Mouse (Mus musculus) neural tube, embryonic 15.5 days (tissue): ENCODE measurements around the gene Gprc5c. TPM values are rescaled to one million over a fixed set of nuclear protein-coding genes. Genes with fewer than 3 reads are reported as not detected.

ENCODE experiments used
- ATAC-seq: fragments of 200-750 bp; cut with Nextera tagmentation; 2 replicates; pipeline ENCODE4 v1.8.0; 2017; ENCODE audit warnings: mild to moderate bottlenecking, moderate TSS enrichment, moderate library complexity; ENCODE audit not compliant: low FRiP score
- H3K27ac ChIP-seq: fragments of 300-500 bp; sonication (generic); replicated peaks from 2 replicates; pipeline ENCODE4 v1.5.1; 2015; ENCODE audit warnings: mild to moderate bottlenecking, inconsistent platforms
- H3K27me3 ChIP-seq: fragments of 300-500 bp; sonication (generic); replicated peaks from 2 replicates; pipeline ENCODE4 v1.6.1; 2015; ENCODE audit warnings: inconsistent platforms
- H3K36me3 ChIP-seq: fragments of 300-500 bp; sonication (generic); 2 replicates; pipeline ENCODE4 v1.6.1; 2015; ENCODE audit warnings: inconsistent platforms
- H3K4me1 ChIP-seq: fragments of 300-500 bp; sonication (generic); 2 replicates; pipeline ENCODE4 v1.6.1; 2015; ENCODE audit warnings: inconsistent platforms
- H3K4me2 ChIP-seq: fragments of 300-500 bp; sonication (generic); 2 replicates; pipeline ENCODE4 v1.6.1; 2015; ENCODE audit warnings: inconsistent platforms, mild to moderate bottlenecking, moderate library complexity
- H3K4me3 ChIP-seq: fragments of 300-500 bp; sonication (generic); replicated peaks from 2 replicates; pipeline ENCODE4 v1.5.1; 2015; ENCODE audit warnings: mild to moderate bottlenecking, inconsistent platforms
- H3K9ac ChIP-seq: fragments of 300-500 bp; sonication (generic); replicated peaks from 2 replicates; pipeline ENCODE4 v1.6.1; 2015; ENCODE audit warnings: mild to moderate bottlenecking, inconsistent platforms
- H3K9me3 ChIP-seq: fragments of 300-500 bp; sonication (generic); replicated peaks from 2 replicates; pipeline ENCODE4 v1.6.1; 2016; ENCODE audit warnings: inconsistent platforms
- WGBS: fragments of 180-500 bp; shearing (Covaris S2); methylation state at CpG from one replicate; pipeline ENCODE4 v1.1.7; 2015; ENCODE audit warnings: mixed read lengths; 5-methylcytosine and 5-hydroxymethylcytosine counted together
- polyA plus RNA-seq: library from polyadenylated mRNA; unstranded; fragments of >200 nt; fragmentation: Nextera tagmentation; extraction: Ambion mirVana; gene quantifications from 2 replicates; pipeline ENCODE4 v1.2.1, GENCODE M21; 2015

The Gprc5c gene
- polyA plus RNA-seq, 1 experiment from 2014 or later, result 8.8 TPM

- Histone ChIP-seq H3K9me3 (no peaks in the 10 kb centered on the region), H3K4me1 (peaks cover 6% of the 10 kb centered on the region; the same call in 1 of the 2 replicates), H3K4me3 (no peak overlapping the region), H3K27me3 (peaks cover 4% of the 10 kb centered on the region), H3K27ac (0 out of 2 replicates have a peak overlapping the region, but pooled peaks have one; percentile 18), H3K4me2 (no peak overlapping the region), H3K9ac (no peak overlapping the region), H3K36me3 (no peaks in the 10 kb centered on the region)
- WGBS, result 8% methylated on average over 8 of the region's 8 CpGs
- no peak for ATAC-seq
Measured at GRCm38 (mm10) chr11:114843818-114844463, 7.0 kb upstream of the Gprc5c start.

GRCm38 (mm10) chr11:114844464-114845220 is 6.3 kb upstream of the Gprc5c start:
- no peak overlapping the region for H3K27ac ChIP-seq
- peaks cover 6% of the 10 kb centered on the region; the same call in 1 of the 2 replicates for H3K4me1 ChIP-seq
- no peaks in the 10 kb centered on the region for H3K9me3 ChIP-seq
- no peak overlapping the region for H3K4me2 ChIP-seq
- H3K27me3 ChIP-seq, result peaks cover 11% of the 10 kb centered on the region
- ATAC-seq, result no peak
- WGBS, result 73% methylated on average over 7 of the region's 7 CpGs
- H3K4me3 ChIP-seq, result no peak overlapping the region
- no peaks in the 10 kb centered on the region for H3K36me3 ChIP-seq
- H3K9ac ChIP-seq, result no peak overlapping the region

GRCm38 (mm10) chr11:114846336-114846735 is 4.6 kb upstream of the Gprc5c start:
- no peak for ATAC-seq
- Histone ChIP-seq H3K9me3 (no peaks in the 10 kb centered on the region), H3K9ac (no peak overlapping the region), H3K4me2 (no peak overlapping the region), H3K4me1 (peaks cover 20% of the 10 kb centered on the region), H3K36me3 (no peaks in the 10 kb centered on the region), H3K4me3 (no peak overlapping the region), H3K27ac (no peak overlapping the region), H3K27me3 (peaks cover 27% of the 10 kb centered on the region)
- WGBS, result 70% methylated on average over 4 of the region's 4 CpGs

- 89% methylated on average over 5 of the region's 5 CpGs for WGBS
- Histone ChIP-seq H3K27ac (no peak overlapping the region), H3K27me3 (peaks cover 33% of the 10 kb centered on the region), H3K9me3 (no peaks in the 10 kb centered on the region), H3K36me3 (no peaks in the 10 kb centered on the region), H3K4me1 (peaks cover 26% of the 10 kb centered on the region), H3K9ac (no peak overlapping the region), H3K4me3 (no peak overlapping the region), H3K4me2 (no peak overlapping the region)
- no peak for ATAC-seq
Measured at GRCm38 (mm10) chr11:114847008-114847407, 3.9 kb upstream of the Gprc5c start.

GRCm38 (mm10) chr11:114849572-114849971 is 1.4 kb upstream of the Gprc5c start:
- H3K4me2 ChIP-seq, result no peak overlapping the region
- H3K4me1 ChIP-seq, result peaks cover 30% of the 10 kb centered on the region
- WGBS, result 2% methylated on average over 2 of the region's 2 CpGs
- no peak overlapping the region for H3K9ac ChIP-seq
- H3K36me3 ChIP-seq, result no peaks in the 10 kb centered on the region
- H3K27me3 ChIP-seq, result peaks cover 58% of the 10 kb centered on the region
- H3K4me3 ChIP-seq, result no peak overlapping the region
- H3K27ac ChIP-seq, result no peak overlapping the region
- no peak for ATAC-seq
- no peaks in the 10 kb centered on the region for H3K9me3 ChIP-seq

- peaks cover 59% of the 10 kb centered on the region for H3K27me3 ChIP-seq
Measured at GRCm38 (mm10) chr11:114850066-114850451, 893 bp upstream of the Gprc5c start.

GRCm38 (mm10) chr11:114851269-114851607 is 286 bp downstream of the Gprc5c start:
- H3K4me3 ChIP-seq, result peak overlapping the region; percentile 66
- peak overlapping the region; percentile 97 for H3K4me2 ChIP-seq
- H3K9ac ChIP-seq, result peak overlapping the region; percentile 45
- H3K9me3 ChIP-seq, result no peaks in the 10 kb centered on the region
- no peaks in the 10 kb centered on the region for H3K36me3 ChIP-seq
- peak overlapping the region; percentile 2; the same call in 1 of the 2 replicates for H3K27ac ChIP-seq
- H3K27me3 ChIP-seq, result peaks cover 59% of the 10 kb centered on the region
- peak; percentile 45; the same call in 1 of the 2 replicates for ATAC-seq
- under 1% methylated on average over 27 of the region's 27 CpGs for WGBS
- peaks cover 30% of the 10 kb centered on the region for H3K4me1 ChIP-seq

More at GRCm38 (mm10) chr11:114850066-114850451, 893 bp upstream of the Gprc5c start:
- no peaks in the 10 kb centered on the region for H3K9me3 ChIP-seq
- H3K27ac ChIP-seq, result no peak overlapping the region
- 25% methylated on average over 5 of the region's 5 CpGs for WGBS
- peaks cover 30% of the 10 kb centered on the region for H3K4me1 ChIP-seq
- H3K9ac ChIP-seq, result no peak overlapping the region
- no peak for ATAC-seq
- peak overlapping the region; percentile 97 for H3K4me2 ChIP-seq
- H3K4me3 ChIP-seq, result peak overlapping the region; percentile 66
- no peaks in the 10 kb centered on the region for H3K36me3 ChIP-seq

- H3K27ac ChIP-seq, result peak overlapping the region; percentile 2; the same call in 1 of the 2 replicates
- H3K9me3 ChIP-seq, result no peaks in the 10 kb centered on the region
- H3K4me2 ChIP-seq, result peak overlapping the region; percentile 97
- ATAC-seq, result peak; percentile 47
- H3K9ac ChIP-seq, result peak overlapping the region; percentile 45
- peaks cover 59% of the 10 kb centered on the region for H3K27me3 ChIP-seq
- H3K4me1 ChIP-seq, result peaks cover 30% of the 10 kb centered on the region
- WGBS, result under 1% methylated on average over 65 of the region's 65 CpGs
- peak overlapping the region; percentile 66 for H3K4me3 ChIP-seq
- H3K36me3 ChIP-seq, result no peaks in the 10 kb centered on the region
Measured at GRCm38 (mm10) chr11:114851608-114852310, 807 bp downstream of the Gprc5c start.

- Histone ChIP-seq H3K27ac (peak overlapping the region; percentile 2; the same call in 1 of the 2 replicates), H3K9ac (peak overlapping the region; percentile 45), H3K4me1 (peaks cover 30% of the 10 kb centered on the region), H3K4me2 (peak overlapping the region; percentile 97), H3K9me3 (no peaks in the 10 kb centered on the region), H3K36me3 (no peaks in the 10 kb centered on the region), H3K27me3 (peaks cover 59% of the 10 kb centered on the region), H3K4me3 (peak overlapping the region; percentile 66)
- WGBS, result 1% methylated on average over 40 of the region's 40 CpGs
- no peak for ATAC-seq
Measured at GRCm38 (mm10) chr11:114852311-114853173, 1.6 kb downstream of the Gprc5c start.

- H3K36me3 ChIP-seq, result no peaks in the 10 kb centered on the region
- peaks cover 59% of the 10 kb centered on the region for H3K27me3 ChIP-seq
- H3K4me1 ChIP-seq, result peaks cover 30% of the 10 kb centered on the region
- H3K9me3 ChIP-seq, result no peaks in the 10 kb centered on the region
- no peak for ATAC-seq
- H3K4me3 ChIP-seq, result peak overlapping the region; percentile 66
- no peak overlapping the region for H3K27ac ChIP-seq
- 17% methylated on average over 7 of the region's 7 CpGs for WGBS
- peak overlapping the region; percentile 97 for H3K4me2 ChIP-seq
- H3K9ac ChIP-seq, result no peak overlapping the region
Measured at GRCm38 (mm10) chr11:114853174-114853838, 2.4 kb downstream of the Gprc5c start.
